Mouse (Mus musculus) erythroblast, embryonic 14.5 days (primary cell): Measurements from ENCODE around the gene Asb18. TPM values are rescaled to one million over a fixed set of nuclear protein-coding genes. Genes with fewer than 3 reads are reported as not detected.

Experiments
- H3K27me3 ChIP-seq: 2 replicates; pipeline ENCODE4 v1.6.1; 2012; ENCODE audit warnings: inconsistent platforms; ENCODE audit not compliant: control insufficient read depth
- H3K36me3 ChIP-seq: 2 replicates; pipeline ENCODE4 v1.6.1; 2012; ENCODE audit warnings: mild to moderate bottlenecking, inconsistent platforms; ENCODE audit not compliant: control insufficient read depth
- H3K4me1 ChIP-seq: 2 replicates; pipeline ENCODE4 v1.6.1; 2012; ENCODE audit warnings: inconsistent platforms; ENCODE audit not compliant: control insufficient read depth
- H3K4me3 ChIP-seq: replicated peaks from 2 replicates; pipeline ENCODE3; 2012; ENCODE audit warnings: moderate library complexity, mild to moderate bottlenecking, inconsistent platforms
- H3K9me3 ChIP-seq: 2 replicates; pipeline ENCODE4 v1.6.1; 2012; ENCODE audit warnings: low read length, inconsistent platforms, mixed read lengths; ENCODE audit not compliant: control insufficient read depth
- GATA1 ChIP-seq: IDR thresholded peaks from 2 replicates; pipeline ENCODE4 v1.6.1; 2012; ENCODE audit warnings: low read length, inconsistent platforms, mixed read lengths
- TAL1 ChIP-seq: IDR thresholded peaks from 3 replicates; pipeline ENCODE4 v1.6.1; 2012; ENCODE audit warnings: low read length, inconsistent platforms, mixed read lengths
- polyA plus RNA-seq: library from polyadenylated mRNA; stranded (reverse); fragments of >175 nt; gene quantifications from 2 replicates; pipeline ENCODE4 v1.2.3, GENCODE M21; 2012

Asb18 gene
- polyA plus RNA-seq, 1 experiment: not detected

- Histone ChIP-seq H3K4me3 (no peak overlapping the region), H3K4me1 (no peaks in the 10 kb centered on the region), H3K27me3 (peaks cover 22% of the 10 kb centered on the region), H3K36me3 (no peaks in the 10 kb centered on the region), H3K9me3 (no peaks in the 10 kb centered on the region)
- no peak for TF ChIP-seq TAL1
- TF ChIP-seq GATA1: no peak
These were observed 22.2 kb downstream of the Asb18 start for GRCm38 (mm10) chr1:89992256-89992655.

GRCm38 (mm10) chr1:89977261-89977660, 37.2 kb downstream of the Asb18 start:
- Histone ChIP-seq H3K4me3 (no peak overlapping the region), H3K9me3 (no peaks in the 10 kb centered on the region), H3K27me3 (no peaks in the 10 kb centered on the region), H3K4me1 (no peaks in the 10 kb centered on the region), H3K36me3 (no peaks in the 10 kb centered on the region)
- TF ChIP-seq TAL1 (no peak), GATA1 (no peak)

GRCm38 (mm10) chr1:89976411-89976810, 38.1 kb downstream of the Asb18 start:
- Histone ChIP-seq H3K4me1 (no peaks in the 10 kb centered on the region), H3K4me3 (no peak overlapping the region), H3K36me3 (no peaks in the 10 kb centered on the region), H3K27me3 (no peaks in the 10 kb centered on the region; the same call in 1 of the 2 replicates), H3K9me3 (no peaks in the 10 kb centered on the region)
- no peak for TF ChIP-seq TAL1
- TF ChIP-seq GATA1: no peak

- no peaks in the 10 kb centered on the region for H3K9me3 ChIP-seq
- TF ChIP-seq TAL1 (no peak), GATA1 (no peak)
- peaks cover 12% of the 10 kb centered on the region; the same call in 1 of the 2 replicates for H3K27me3 ChIP-seq
- H3K4me3 ChIP-seq: no peak overlapping the region
- H3K4me1 ChIP-seq: no peaks in the 10 kb centered on the region
- H3K36me3 ChIP-seq: no peaks in the 10 kb centered on the region
These were observed 39.9 kb downstream of the Asb18 start for GRCm38 (mm10) chr1:89974541-89974940.

GRCm38 (mm10) chr1:89971848-89972247, 42.6 kb downstream of the Asb18 start:
- Histone ChIP-seq H3K9me3 (no peaks in the 10 kb centered on the region; the same call in 1 of the 2 replicates), H3K36me3 (no peaks in the 10 kb centered on the region), H3K4me3 (no peak overlapping the region), H3K4me1 (no peaks in the 10 kb centered on the region), H3K27me3 (peaks cover 37% of the 10 kb centered on the region)
- TF ChIP-seq GATA1: no peak
- no peak for TF ChIP-seq TAL1

- H3K4me1 ChIP-seq: no peaks in the 10 kb centered on the region
- peaks cover 37% of the 10 kb centered on the region for H3K27me3 ChIP-seq
- no peak for TF ChIP-seq GATA1
- TF ChIP-seq TAL1: no peak
- no peak overlapping the region for H3K4me3 ChIP-seq
- H3K9me3 ChIP-seq: no peaks in the 10 kb centered on the region; the same call in 1 of the 2 replicates
- no peaks in the 10 kb centered on the region for H3K36me3 ChIP-seq
These were observed 44.8 kb downstream of the Asb18 start for GRCm38 (mm10) chr1:89969714-89970110.

- H3K27me3 ChIP-seq: peaks cover 37% of the 10 kb centered on the region
- no peaks in the 10 kb centered on the region for H3K4me1 ChIP-seq
- no peaks in the 10 kb centered on the region for H3K36me3 ChIP-seq
- no peak overlapping the region for H3K4me3 ChIP-seq
- no peak for TF ChIP-seq TAL1
- TF ChIP-seq GATA1: no peak
- no peaks in the 10 kb centered on the region; the same call in 1 of the 2 replicates for H3K9me3 ChIP-seq
These were observed 45.3 kb downstream of the Asb18 start for GRCm38 (mm10) chr1:89969072-89969713.

GRCm38 (mm10) chr1:89968111-89968851, 46.2 kb downstream of the Asb18 start:
- Histone ChIP-seq H3K27me3 (peaks cover 37% of the 10 kb centered on the region), H3K4me3 (peak overlapping the region; percentile 14), H3K4me1 (no peaks in the 10 kb centered on the region), H3K36me3 (no peaks in the 10 kb centered on the region), H3K9me3 (no peaks in the 10 kb centered on the region; the same call in 1 of the 2 replicates)
- TF ChIP-seq TAL1 (no peak), GATA1 (no peak)

- H3K9me3 ChIP-seq: no peaks in the 10 kb centered on the region; the same call in 1 of the 2 replicates
- no peaks in the 10 kb centered on the region for H3K4me1 ChIP-seq
- peaks cover 37% of the 10 kb centered on the region for H3K27me3 ChIP-seq
- H3K36me3 ChIP-seq: no peaks in the 10 kb centered on the region
- no peak overlapping the region for H3K4me3 ChIP-seq
- no peak for TF ChIP-seq GATA1
- no peak for TF ChIP-seq TAL1
These were observed 46.9 kb downstream of the Asb18 start for GRCm38 (mm10) chr1:89967585-89967984.
